Mouse (Mus musculus) adrenal gland, postnatal 25 days (tissue): Measurements from ENCODE around the gene Ovol2. TPM values are rescaled to one million over a fixed set of nuclear protein-coding genes. Genes with fewer than 3 reads are reported as not detected.
"Not testable (repeated sequence)": the region's sequence is repeated elsewhere in the genome, so short reads cannot be mapped to it uniquely, and the experiment has no call there.

Source experiments
- DNase-seq: peaks from one replicate; pipeline ENCODE4 v3.0.0; 2021; ENCODE audit warnings: mixed read lengths
- long read RNA-seq: library from polyadenylated mRNA; stranded (forward); transcript quantifications from one replicate; pipeline ENCODE4 v2.0.0, GENCODE M21; 2021
- total RNA-seq: library from RNA; stranded (reverse); gene quantifications from 2 replicates; pipeline ENCODE4 v1.2.3, GENCODE M21; 2021

Ovol2 gene
- not detected in 2 replicates for total RNA-seq
- long read RNA-seq: 0 reads

DNA sequence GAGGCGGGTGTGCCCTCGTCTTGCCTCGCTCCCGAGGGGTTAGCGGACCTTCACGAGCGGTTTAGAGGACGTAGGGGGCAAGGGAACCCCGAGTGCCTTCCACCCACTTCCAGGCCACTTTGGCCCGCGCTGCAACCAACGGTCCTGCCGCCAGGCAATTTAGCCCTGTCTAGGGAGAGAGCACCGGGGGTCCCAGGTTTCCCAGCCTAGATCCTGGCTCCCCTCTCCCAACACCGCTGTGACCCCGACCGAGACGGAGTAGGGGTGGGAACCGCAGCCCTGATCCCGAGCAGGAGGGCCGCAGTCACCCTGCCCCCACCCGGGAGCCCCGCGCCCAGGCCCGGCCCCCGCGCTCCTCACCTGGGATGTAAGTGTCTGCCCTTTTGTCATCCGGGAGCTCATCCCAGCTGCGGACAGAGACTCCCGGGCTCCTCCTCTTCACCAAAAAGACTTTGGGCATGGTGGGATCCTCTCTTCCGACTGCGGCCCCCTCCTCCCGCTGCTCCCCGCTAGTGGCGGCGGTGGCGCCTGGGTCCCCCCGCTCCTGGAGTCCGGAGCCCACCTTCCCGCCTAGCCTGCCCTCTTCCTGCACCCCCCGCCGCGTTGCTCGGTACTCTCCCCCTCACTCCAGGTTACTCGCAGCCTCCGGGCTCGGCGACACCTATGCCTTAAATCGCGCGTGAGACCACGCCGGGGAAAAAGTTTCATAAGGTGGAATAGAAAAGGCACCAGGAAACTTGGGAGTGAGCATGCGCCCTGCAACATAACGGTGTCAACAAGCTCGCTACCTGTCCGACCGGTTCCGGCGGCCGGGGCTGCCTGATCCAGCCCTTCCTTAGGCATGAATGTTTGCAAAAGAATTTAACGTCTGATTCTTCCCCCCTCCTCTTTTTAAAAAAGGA, at the start of gene Ovol2:
Ovol2 (minus strand) TSS at position 746 of the 902 bp plus-strand sequence.
- peak; percentile 5 for DNase-seq

DNA sequence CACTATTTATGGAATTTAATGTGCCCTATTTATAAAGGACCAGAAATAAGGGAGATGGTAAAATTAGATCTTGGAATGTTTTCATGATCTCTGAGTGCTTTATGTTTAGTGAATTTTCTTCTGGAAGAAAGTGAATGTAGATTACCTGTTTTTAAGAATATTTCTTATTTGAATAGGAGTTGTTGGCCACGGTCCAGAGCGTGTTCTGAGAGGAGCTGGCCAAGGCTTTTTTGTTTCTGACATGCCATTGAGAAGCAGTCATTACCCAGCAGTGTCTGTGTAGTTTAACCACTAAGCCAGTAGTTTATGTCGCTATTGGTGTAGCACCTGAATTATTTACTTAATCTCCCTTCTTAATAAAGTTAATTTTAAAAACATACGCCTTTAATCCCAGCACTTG, 49.8 kb upstream of the Ovol2 start:
- no peak for DNase-seq

DNA sequence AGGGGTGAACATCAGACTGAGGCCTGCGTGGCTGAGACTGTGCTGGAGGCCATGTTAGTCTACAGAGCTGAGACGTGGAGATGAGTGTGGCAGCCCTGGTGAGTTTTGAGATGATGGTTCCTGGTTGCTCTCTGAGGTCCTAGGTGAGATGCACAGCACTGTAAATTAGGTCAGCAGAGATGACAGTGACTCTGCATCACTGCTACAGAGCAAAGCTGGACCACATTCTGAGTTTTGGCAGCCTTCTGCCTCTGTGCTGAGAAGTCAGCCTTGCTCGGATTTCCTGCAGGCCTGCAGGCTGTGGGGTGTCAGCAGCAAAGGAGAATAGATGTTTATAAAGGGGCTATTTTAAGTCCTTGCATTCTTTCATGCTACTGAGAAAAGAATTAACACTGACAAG, 49.3 kb upstream of the Ovol2 start:
- DNase-seq: no peak

DNA sequence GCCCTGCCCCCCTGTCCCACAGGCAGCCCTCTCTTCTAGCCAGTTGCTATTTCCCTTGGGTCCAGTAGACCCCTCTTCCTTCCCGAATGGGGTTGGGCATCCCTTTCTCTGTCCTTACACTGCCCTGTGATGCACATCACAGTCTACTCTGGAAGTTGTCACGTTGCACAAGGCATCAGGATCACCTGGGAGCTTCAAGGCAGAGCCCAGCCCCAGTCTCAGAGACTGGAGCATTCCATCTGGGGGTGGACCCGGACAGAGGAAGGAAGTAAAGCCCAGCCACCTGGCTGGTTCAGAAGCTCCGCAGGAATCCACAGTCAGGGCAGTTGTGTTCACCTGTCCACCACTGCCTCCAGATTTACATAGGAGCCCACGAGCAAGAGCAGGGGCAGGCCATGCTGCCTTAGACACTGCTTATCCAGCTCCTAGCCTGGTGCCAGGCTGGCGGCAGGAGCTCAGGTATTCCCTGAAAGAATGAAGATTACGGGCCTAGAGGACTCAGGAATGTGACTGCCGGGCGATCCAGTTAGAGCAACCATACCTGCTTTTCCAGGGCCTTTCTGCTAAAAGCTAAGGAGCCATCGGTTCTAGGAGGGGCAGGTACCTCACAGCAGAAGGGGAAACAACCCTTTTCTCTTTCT, 43.2 kb upstream of the Ovol2 start:
- DNase-seq: no peak

DNA sequence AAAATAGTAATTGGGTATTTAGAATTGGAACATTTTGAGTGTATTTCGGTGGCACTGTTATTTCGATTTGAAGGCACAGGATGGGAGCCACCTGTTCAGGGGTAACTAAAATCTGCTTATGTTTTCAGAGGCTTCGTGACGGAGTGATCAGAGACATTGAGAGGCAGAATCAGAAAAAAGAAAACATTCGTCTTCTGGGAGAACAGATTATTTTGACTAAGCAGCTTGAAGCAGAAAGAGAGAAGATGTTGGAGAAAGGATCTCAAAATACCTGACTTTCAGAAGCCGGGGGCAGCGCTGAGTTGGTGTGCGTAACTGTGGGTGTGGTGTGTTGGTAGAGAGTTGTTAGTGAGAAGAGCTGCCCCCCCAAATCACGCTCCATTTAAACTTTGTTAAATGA, 41.1 kb upstream of the Ovol2 start:
- DNase-seq: no peak

DNA sequence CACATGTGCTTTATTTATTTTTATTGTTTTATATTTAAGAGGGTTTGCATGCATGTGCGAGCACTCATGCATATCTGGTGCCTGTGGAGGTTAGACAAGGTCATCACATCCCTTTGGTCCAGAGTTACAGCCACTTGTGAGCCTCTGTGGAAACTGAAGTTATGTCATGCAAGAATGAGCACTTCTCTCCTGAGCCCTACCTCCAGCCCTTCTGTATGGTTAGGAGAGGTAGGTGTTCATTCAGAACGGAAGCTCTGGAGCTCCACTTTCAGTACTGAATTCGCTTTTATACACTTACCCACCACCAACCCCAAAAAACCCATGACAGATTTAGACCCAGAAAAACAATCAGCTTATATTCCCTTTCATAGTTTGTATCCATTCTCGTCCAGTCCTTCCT, 39.6 kb upstream of the Ovol2 start:
- DNase-seq: no peak

DNA sequence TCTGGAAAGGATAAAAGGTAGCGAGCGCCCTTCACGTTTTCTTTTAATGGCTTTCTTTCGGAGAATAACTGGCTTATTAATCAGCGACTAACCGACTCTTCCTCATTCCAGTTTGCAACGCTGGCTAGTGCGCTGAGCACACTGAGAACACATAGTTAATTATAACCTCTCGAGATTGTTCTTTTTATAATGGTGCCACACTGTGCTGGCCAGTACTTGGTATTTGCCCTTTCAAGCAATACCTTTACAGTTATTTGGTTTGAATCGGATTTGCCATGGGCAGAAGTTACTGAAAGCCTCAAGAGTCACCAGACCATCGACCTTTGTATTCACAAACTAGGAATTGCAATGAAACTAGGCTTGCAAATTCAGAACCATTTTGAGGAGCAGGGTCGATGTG, 37.6 kb upstream of the Ovol2 start:
- no peak for DNase-seq

DNA sequence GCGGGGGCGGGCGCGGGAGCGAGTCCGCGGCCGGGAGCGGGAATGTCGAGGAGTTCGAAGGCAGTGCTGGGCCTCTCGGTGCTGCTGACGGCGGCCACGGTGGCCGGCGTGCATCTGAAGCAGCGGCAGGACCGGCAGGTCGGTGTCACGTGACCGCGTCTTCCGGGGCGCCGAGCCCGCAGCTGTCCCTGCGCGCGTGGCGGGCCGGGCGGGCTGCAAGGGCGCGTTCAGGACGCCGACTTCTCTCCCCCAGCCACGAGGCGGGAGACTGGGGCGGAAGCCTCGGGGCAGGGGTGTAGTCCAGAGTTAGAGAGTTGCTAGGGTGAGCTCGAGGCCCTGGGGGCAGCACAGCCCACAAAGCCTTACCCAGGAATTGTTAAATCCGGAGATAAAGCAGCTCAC, 37.1 kb upstream of the Ovol2 start:
- peak; percentile 77 for DNase-seq

DNA sequence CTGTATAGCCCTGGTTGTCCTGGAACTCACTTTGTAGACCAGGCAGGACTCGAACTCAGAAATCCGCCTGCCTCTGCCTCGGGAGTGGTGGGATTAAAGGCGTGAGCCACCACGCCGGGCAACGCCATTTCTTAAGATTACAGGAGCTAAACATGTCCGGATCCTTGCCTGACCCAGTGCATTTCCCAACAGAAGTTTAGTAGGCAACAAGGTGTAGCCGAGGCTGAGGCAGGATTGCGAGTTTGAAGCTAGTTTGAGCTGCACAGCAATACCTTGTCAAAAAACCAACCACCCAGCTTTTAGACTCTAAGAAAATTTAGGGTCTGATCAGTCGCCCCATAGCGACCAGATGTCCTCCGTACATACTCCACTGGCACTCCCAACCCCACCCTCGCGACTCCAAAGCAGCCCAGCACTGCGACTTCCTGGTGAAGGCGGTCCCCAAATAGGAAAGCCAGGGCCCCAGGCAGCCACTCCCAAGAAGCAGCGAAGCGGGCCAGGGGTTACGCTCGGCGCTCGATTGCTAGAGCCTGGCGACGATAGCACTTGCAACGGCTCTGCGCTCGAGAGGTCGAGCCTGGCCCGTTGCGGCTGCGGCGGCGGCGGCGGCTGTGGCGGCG, 36.6 kb upstream of the Ovol2 start, which contains the start of the genes Kat14 and Pet117:
Kat14 (plus strand) TSS at position 584 of the 620 bp plus-strand sequence.
Pet117 (plus strand) TSS at position 597 of the 620 bp plus-strand sequence.
- peak; percentile 95 for DNase-seq

DNA sequence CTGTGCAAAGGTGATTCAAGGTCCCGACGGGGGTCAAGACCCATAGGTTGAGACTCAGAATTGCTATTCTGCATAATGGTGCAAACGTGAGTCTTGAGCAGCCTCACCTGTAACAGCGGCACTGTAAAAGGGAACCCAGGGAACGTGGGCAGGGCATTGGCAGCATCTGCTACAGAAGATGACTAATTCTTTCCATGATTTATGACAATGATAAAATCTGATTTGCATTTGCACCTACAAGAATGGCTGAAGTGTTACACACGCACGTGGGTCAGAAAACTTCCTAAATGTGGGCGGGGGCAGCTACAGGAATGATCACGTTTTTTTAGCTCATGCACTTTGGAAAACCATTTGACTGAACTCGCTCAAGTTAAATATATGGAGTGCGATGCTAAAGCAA, 20.9 kb upstream of the Ovol2 start:
- no peak for DNase-seq

DNA sequence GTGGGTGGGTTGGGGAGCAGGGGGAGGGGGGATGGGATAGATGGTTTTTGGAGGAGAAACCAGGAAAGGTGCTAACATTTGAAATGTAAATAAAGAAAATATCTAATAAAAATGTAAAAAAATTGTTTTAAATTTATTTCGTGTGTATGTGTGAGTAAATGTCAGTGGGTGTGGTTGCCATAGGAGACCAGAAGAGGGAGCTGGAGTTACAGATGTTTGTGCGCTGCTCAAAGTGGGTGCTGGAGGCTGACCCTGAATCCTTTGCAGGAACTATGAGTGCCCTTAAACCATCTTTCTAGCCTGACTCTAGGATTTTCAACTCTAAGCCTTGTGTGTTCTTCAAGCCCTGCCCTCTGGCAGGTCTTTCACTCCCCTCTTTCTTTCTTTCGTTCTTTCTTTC, 16.6 kb upstream of the Ovol2 start:
- no peak for DNase-seq

DNA sequence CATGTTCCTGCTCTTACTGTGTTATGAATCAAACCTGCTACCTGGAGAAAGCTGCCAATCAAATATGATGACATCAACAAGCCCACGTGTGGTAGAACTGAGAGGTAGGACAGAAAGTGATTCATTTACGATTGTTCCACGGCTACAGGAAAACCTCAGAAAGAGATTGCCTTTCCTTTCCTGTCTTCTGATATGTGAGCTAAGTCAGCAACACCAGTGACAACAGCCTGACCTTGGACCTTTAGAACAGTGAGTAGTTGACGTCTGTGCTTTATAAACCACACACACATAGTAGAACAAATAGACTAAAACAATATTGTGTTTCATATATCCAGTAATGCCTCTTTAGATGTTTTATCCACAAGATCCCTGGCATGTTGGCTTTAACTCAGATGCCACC, 11.2 kb upstream of the Ovol2 start:
- no peak for DNase-seq

DNA sequence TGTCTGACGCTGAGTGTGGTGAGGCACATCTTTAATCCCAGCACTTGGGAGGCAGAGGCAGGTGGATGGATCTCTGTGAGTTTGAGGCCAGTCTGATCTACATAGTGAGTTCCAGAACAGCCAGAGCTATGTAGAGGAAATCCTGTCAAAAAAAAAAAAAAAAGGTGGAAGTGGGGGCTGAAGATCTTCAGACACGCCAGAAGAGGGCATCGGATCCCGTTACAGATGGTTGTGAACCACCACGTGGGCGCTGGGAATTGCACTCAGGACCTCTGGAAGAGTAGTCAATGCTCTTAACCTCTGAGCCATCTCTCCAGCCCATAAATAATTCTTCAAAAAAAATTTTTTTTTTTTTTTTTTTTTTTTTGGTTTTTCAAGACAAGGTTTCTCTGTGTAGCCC, 6.2 kb upstream of the Ovol2 start:
- DNase-seq: not testable (repeated sequence)

DNA sequence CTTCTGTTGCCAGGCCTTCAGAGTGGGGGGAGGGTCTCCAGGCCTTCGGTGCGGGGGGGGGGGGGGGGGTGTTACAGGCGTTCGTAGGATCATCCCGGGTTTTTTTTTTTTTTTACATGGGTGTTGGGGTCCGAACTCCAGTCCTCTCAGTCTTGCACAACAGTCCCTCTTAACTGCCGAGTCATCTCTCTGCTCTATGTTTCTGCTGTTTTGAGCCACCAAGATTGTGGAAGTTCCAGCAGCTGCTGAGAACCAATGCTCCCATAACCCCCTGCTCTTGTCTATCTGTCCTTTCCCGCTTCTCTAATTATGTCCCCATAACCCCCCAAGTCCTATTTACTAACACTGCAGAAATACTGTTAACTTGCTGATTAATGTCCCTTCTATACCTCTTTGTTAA, 5.8 kb upstream of the Ovol2 start:
- DNase-seq: no peak

DNA sequence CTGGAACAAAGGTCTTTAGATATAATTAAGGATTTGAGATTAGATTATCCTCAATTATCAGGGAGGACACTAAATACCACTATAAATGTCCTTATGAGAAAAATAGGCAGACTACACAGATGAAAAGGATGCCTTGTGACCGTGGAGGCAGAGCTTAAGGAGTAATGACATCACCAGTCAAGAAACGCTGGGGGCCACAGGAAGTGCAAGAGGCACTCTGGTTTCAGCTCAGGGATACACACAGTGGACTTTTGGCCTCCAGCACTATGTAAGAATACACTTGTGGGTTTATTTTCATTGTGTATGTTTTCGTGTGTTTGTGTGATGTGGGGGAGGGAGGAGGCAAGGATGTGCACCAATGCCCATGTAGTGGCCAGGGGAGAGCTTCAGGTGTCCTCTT, 5.3 kb upstream of the Ovol2 start:
- no peak for DNase-seq

DNA sequence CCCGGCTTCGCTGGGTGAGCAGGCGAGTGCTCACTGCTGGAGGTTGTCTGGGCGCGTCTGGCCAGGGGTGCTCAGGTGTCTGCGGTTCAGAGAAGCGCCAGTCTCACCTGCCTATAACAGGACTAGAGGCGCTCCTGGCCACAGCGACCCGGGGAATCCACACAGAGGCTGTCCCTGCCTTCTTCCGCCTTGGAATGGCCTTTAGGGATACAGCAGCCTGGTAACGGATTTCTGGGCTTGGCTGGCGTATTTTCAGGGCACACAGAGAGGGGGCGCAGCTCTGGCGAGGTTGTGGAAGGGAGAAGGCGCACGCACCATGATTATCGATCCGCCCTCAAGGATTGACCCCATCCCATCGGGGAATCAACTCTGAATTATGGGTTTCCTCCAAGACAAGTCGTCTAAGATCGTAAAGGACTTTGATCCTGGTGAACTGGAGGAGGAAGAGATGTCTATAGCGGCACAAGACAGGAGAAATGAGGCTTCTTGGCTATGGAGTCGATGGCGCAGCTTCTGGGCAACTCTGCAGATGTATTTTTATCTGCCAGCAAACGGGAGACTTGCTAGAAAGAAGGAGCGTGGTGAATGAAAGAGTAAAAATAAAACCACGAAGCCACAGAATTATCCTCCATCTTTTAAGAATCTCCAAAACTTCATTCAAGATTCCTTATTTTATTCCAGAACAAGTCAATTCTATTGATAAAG, 1.3 kb upstream of the Ovol2 start:
- DNase-seq: no peak

DNA sequence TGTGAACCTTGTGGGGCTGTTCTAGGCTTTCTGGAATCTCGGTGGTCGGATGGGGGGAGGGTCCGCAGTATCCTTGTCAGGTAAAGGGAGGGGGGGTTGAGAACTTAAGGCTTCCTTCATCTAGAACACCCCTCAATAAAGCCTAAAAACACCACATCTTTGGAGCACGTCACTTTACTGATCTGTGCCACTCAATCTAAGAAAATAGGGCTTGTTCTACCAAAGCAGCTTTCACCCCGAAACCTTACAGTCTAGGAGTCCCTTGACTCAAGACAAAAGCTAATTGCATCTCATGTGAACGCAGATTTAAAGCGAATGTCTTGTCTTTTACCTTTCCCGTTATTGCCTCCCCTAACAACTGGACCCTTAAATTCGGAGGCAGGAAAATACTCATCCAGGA, 540 bp upstream of the Ovol2 start:
- no peak for DNase-seq

DNA sequence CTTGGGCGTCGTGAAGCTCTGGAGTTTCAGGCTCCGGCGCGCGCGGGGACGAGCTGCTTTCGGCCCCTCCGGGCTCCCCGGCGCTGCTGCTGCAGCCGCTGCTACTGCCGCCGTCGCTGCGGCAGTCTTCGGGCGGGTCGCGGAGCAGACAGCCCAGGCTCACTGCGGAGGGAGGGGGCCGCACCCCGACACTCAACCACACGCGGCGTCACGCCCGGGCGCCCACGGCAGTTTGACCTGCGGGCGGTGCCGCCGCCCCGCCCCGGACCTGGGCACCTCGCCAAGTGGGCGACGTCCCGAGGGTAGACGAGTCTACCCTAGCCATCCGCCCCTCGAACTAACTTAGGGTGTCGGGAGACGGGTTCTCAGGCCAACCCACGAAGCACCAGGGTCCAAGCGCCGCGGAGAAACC, 980 bp downstream of the Ovol2 start:
- peak; percentile 13 for DNase-seq

DNA sequence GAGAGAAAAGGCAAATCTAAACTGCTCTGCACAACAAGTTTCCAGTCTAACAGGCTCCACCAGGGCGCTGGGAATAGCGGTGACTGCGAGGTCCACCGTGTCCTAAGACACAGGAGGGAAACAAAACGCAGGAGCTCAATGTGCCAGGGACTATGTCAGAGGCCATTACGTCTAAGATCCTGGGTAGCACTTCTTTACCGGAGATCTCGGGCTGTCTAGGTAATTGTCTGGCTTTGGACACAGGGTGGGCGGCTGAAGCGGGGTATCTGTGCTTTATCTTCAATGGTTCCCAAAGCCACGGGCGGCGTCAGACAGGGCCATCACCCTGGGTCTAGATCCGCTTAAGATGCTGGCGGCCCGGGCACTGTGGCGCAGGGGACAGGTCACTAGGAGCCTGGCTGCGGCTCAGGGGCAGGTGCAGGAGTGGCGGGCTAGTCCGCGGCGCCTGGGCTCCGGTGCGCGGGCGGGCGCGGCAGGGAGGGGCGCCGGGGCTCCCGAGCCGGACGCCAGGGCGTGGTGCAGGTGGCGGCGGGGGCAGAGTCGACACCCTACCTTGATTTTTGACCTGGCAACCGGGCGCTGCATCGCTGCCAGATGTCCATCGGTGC, 1.5 kb downstream of the Ovol2 start:
- peak; percentile 2 for DNase-seq

DNA sequence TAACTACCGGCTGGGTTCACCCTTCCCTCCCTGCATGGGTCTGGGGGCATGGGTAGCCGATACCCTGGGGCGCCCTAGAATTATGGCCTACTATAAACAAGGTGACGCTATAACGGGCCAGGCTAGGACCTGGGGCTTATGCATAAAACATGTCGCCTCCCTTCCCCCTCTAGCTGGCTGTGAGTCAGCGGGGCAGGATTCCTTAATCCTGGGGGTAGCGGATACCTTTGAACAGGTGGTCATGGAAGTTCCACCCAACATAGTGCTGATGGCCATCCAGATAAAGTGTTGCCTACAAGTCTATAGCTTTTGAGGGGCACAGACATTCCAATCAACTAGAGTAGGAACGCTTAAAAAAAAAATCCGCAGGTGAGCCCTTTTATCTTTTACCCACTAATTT, 2.0 kb downstream of the Ovol2 start:
- no peak for DNase-seq

DNA sequence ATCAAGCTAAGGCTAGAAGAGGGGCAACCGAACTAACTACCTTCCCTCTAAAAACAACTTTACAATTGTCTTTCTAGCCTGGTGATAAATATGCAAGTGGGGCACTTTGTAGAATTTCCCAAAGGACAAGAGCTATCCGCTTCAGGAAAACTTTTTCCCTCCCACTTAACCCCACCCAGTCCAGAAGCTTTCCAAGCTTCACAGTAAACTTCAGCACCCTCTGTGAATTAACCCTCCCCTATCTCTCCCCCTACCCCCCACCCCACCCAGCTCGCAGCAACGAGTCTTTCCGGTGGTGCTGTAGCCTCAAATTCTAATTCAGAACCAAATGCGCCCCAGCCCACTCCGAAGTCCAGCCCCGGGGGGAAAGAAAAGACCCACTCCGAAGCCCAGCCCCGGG, 2.5 kb downstream of the Ovol2 start:
- no peak for DNase-seq

DNA sequence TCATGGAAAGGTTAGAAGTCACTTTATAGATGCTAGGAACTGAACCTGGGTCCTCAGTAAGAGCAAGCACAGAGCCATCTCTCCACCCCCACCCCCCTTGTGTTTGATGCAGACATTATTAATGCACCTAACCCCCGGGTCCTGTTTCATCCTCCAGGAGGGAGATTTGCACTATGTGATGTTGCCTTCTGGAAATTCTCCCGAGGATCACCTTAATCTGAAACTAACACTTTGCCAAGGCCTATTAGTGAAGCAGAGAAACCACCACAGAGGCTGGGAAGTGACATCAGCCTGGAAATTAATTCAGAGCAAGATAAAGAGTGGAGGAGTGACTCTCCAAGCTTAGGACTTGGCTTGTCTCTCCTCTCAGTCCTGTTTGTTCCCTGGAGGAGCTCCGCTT, 7.7 kb downstream of the Ovol2 start:
- no peak for DNase-seq
